Mouse (Mus musculus) kidney, adult 8-10 months (tissue): ENCODE data around the gene Atp8b4.

Experiments
- DNase-seq, 2 experiments: peaks; one replicate each; pipeline ENCODE4 v3.0.0; 2022

Gene Atp8b4

GRCm38 (mm10) chr2:126432481-126433066 is 67.9 kb downstream of the Atp8b4 start:
- no peak for DNase-seq

GRCm38 (mm10) chr2:126429282-126429681 is 71.2 kb downstream of the Atp8b4 start:
- DNase-seq = peak; percentile 12 to 57

GRCm38 (mm10) chr2:126425223-126425622 is 75.3 kb downstream of the Atp8b4 start:
- no peak for DNase-seq

- DNase-seq = no peak
These were observed 75.8 kb downstream of the Atp8b4 start for GRCm38 (mm10) chr2:126424714-126425113.

- no peak for DNase-seq
These were observed 79.6 kb downstream of the Atp8b4 start for GRCm38 (mm10) chr2:126420901-126421300.

- no peak for DNase-seq
These were observed 81.6 kb downstream of the Atp8b4 start for GRCm38 (mm10) chr2:126418916-126419315.

- DNase-seq = no peak
These were observed 83.7 kb downstream of the Atp8b4 start for GRCm38 (mm10) chr2:126416772-126417171.

- DNase-seq = no peak
These were observed 84.5 kb downstream of the Atp8b4 start for GRCm38 (mm10) chr2:126415981-126416380.

- no peak for DNase-seq
These were observed 87.7 kb downstream of the Atp8b4 start for GRCm38 (mm10) chr2:126412759-126413158.

- no peak for DNase-seq
These were observed 101.0 kb downstream of the Atp8b4 start for GRCm38 (mm10) chr2:126399454-126399853.

GRCm38 (mm10) chr2:126399017-126399416 is 101.5 kb downstream of the Atp8b4 start:
- no peak for DNase-seq

- no peak for DNase-seq
These were observed 102.3 kb downstream of the Atp8b4 start for GRCm38 (mm10) chr2:126398216-126398615.

GRCm38 (mm10) chr2:126397513-126397912 is 103.0 kb downstream of the Atp8b4 start:
- DNase-seq = no peak

- DNase-seq = no peak
These were observed 105.5 kb downstream of the Atp8b4 start for GRCm38 (mm10) chr2:126394924-126395323.

GRCm38 (mm10) chr2:126387458-126388037 is 112.9 kb downstream of the Atp8b4 start:
- DNase-seq = no peak

- DNase-seq = no peak
These were observed 114.4 kb downstream of the Atp8b4 start for GRCm38 (mm10) chr2:126386056-126386455.

- no peak for DNase-seq
These were observed 120.2 kb downstream of the Atp8b4 start for GRCm38 (mm10) chr2:126380300-126380699.

- DNase-seq = no peak
These were observed 128.8 kb downstream of the Atp8b4 start for GRCm38 (mm10) chr2:126371634-126372033.

- DNase-seq = no peak
These were observed 130.7 kb downstream of the Atp8b4 start for GRCm38 (mm10) chr2:126369815-126370214.

GRCm38 (mm10) chr2:126363745-126364725 is 136.4 kb downstream of the Atp8b4 start:
- DNase-seq = no peak

- peak; percentile 28 to 70 for DNase-seq
These were observed 137.3 kb downstream of the Atp8b4 start for GRCm38 (mm10) chr2:126363050-126363744.

GRCm38 (mm10) chr2:126361131-126361810 is 139.2 kb downstream of the Atp8b4 start:
- DNase-seq = no peak
